Mouse (Mus musculus): ENCODE data around the gene Akt1.
A peak's percentile ranks its signal among the peaks of the same experiment; 100 is the strongest.

The Akt1 gene

DNA sequence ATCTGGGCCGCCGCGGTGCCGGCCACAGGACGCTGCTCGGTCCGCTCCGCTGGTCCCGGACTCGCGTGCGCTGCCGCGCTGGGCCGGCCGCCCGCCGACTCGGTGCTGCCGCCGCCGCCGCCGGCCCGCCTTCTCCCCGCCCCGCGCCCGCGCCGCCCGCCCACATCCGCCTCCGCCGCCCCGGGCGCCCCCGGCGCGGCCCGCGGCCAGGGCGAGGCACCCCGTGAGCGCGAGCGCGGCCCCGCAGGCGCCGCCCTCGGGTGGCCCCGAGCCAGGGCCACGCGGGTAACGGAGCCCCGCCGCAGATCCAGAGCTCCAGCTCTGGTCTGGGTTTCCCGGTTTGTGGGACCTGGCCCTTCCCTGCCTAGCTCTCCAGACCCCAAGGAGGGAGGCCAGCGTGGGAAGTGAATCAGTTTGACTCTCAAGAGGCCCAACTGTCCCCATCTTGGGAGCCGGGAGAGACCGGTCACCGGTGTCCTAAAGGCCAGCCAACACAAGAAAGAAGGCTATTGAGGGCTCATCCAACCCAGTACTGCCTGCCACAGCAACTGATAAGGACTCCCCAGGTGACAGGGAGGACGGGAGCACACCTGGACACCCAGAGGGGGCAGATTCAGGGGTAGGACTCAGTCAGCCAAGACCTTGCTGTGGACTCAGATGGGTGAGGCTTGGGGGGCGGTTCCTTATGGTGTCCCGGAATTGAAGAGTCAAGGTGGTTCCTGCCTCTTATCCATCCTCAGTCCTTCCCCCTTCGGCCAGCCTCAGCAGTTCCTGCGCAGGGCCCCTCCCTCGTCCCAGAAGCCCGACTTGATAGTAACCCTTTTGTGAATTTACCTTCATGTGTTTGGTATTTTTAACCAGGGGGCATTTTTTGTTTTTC lies at the start of gene Akt1:
Gene Akt1 (minus strand): TSS at position 753 of the 880 bp plus-strand sequence.
- DNase-seq = peak; percentile 76

DNA sequence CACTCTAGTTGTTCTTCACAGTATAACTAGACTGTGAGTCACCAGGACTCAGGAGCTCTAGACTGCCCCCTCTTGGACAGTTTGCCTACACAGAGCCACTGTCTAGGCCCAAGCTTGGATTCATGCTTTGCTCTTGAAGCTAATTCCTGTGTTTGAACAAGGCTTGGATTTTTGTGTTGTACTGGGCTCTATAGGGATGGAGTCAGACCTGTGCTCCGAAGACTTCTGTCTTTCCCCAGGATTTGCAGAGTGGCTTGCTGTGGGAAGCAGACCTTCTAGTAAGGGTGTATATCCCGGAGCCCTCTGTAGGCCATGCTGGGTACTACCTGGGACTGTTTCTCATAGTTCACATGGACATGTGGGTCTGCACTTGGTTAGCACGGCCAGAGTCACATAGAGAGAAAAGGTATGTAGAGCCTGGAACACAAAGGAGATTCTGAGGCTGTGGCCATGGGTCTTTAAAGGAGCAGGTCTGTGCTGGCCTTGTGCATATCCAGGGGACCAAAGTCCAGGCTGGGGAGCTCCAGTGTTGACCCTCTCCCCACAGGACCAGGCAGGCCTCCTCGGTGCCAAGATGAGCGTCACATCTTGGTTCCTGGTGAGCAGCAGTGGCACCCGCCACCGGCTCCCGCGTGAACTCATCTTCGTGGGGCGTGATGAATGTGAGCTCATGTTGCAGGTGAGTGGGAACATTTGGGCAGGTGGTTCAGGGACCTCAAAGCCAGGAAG lies 49.6 kb upstream of the Akt1 start:
- DNase-seq = peak; percentile 59

DNA sequence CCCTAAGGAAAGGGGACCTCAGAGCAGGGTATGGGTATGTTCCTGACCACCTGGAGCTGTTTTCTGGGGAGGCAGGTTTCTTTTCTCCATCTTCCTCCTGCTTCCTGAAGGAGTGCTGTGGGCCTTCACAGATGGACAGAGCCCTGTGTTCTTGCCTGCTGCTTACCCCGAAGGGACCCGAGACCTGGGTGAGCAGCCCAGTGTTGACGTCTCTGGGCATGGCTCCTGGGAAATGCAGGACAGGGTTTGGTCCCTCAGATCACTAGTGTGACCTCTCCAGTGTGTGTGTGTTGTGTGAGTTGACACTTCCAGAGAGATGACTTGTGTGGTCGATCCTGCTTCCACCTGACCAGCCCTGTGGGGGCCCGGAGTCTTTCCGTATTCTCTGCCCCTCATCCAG lies 48.8 kb upstream of the Akt1 start:
- no peak for DNase-seq

DNA sequence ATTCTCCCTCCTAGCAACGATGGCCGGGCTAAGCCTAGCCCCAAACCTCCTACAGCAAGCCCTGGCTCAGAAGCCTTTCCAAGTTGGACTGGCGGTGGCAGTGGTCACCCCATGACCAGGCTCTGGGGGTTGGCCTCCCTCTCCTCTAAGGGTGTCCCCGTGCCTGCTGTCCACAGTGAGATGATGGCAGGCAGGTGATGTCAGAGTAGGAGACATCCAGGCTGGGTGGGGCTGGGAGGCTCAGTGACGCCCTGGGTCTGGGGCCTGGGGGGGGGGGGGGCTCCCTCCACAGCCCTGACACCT lies 48.3 kb upstream of the Akt1 start:
- DNase-seq = no peak

DNA sequence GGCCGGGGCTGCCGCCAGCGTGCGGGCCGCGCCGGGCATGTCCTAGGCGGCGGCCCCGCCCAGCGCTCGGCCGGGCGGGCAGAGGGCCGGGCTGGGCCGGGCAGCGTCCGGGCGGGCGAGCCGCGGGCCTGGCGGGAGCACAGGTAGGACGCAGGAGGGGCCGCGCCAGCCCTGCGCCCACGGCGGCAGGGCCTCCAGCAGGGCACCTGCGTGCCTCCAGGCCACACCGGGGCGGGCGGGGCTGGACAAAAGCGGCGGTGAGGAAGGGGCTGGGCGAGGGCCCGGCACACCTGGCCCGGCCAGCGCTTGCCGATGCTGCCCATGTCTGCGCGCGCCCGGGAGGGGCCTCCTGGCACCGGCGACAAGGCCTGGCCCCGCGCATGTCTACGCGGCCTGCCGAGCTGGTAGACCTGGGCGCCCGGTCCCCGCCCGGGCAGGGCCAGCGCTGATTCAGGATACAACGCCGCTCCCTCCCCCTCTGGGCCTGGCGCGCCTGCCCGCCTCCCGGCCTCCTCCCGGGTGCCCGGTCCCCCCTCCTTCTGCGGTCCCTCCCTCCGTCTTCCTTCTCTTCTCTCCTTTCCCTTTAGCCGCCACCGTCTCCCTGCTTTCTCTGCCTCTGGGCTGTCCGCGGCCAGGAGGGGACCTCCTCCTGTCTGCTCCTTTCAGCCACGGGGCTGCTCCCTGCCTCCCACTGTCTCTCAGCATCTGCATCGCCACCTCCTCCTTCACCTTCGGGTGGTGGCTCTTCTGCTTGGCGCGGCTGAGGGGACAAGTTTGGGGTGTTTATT lies 47.8 kb upstream of the Akt1 start:
- no peak for DNase-seq

DNA sequence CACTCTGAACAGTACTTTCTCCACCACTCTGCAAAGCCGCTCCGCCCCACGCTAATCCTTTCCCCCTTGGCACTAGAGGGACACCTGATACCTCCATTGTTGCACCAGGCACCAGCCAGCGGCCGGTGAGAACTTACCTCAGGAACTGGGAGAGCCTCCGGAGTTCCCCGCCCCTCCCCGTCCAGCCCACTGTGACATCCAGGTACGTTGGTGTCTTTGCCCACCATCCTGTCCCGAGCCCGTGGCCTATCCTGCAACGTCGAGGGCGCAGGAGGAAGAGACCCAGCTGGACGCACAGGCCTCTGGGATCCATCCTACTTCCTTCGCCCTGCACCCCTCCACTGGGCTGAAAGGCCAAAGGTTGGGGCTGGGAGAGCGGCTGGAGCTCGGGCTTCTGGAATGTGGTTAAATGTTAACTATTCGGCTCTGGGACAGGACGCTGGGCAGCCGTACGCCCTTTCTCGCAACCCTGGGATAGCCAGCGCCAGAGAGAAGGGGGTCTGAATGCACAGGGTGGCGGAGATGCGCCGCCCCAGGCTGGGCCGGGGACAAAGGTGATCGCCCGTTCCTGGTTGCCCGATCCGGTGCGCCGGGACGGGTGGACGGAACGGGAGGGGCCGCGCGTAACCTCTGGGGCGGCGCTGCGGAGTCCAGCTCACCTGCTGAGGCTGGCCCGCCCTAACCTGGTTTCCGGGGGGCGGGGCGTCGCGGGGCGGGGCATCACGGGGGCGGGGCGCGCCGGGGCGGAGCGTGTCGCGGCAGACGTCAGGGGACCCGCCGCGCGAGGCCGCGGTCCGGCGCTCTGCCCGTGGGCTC lies 46.9 kb upstream of the Akt1 start:
- peak; percentile 75 for DNase-seq

DNA sequence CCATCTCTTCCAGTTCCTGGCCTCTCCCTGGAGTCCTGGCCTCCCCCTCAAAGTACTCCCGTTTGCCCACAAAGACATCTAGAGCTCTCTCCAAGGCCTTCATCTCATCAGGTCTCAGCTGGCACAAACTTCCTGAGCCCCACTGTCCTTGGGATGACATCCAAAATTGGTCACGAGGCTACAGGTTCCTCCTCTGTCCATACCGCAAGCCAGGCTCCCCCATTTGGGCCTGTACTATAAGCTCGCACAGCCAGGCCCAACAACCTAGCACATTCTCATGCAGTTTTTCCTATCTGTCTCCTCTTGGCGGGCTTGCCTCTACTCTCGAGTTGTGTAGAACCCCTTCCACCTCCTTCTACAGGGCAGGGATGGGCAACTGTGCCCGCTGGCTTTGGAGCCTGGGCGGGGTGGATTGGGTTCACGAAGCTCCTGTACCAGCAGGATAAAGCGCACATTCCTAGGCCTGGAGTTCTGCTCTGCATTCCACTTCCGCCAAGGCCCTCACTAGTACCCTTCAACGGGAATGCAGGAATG lies 46.3 kb upstream of the Akt1 start:
- no peak for DNase-seq

DNA sequence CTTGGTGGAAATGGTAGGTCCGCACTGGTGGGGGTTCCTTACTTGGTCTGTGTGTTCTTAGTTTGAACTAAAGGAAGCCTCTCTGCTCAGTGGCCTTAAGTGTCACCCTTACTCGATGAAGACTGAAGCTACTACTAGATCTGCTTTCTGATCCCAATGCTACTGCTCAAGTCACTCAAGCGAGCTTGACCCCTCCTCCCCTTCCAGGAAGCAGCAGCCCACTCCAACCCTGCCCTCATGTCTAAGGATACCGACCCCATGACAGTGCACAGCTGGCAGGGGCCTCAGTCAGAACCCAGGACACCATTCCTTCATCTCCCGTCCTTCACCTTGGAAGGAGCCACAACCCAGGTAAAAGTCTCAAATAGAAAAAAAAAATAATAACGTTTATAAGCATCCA lies 45.5 kb upstream of the Akt1 start, which contains the start of gene Cep170b:
Gene Cep170b (plus strand): TSS at position 240 of the 400 bp plus-strand sequence.
- no peak for DNase-seq

DNA sequence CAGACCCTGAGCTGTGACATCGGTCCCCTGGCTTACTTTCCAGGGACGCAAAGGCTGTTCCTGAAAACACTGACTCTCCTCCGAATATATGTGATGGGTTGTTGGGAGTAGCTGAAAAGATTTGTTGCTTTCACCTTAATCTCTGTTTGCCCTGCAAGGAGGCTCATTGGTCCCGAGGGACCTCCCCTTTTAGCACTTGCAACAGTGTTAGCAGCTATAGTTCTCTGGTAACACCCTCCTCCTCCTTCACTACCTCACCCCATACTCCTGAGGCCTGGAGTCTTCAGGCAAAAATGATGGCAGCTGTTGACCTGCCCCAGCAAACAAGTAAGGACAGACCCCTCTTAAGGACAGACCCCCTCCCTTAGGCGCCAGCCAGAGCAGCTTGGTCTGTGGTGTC lies 44.3 kb upstream of the Akt1 start:
- DNase-seq = no peak

DNA sequence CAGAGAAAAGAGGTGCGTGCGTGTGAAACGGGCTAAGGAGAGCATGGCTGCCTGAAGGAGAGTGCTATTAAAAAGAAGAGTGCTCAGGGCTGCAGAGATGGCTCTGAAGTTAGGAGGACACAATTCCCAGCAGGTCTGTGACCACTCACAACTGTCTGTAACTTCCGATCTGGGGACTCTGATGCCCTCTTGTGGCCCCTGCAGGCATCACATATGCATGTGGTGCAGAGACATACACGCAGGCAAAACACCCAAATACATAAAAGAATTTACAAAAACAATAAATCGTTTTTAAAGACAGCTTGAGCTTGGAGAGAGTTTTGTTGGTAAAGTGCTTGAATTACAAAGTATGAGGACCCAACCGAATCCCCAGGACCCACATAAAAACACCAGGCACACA lies 42.5 kb upstream of the Akt1 start:
- DNase-seq = peak; percentile 55

DNA sequence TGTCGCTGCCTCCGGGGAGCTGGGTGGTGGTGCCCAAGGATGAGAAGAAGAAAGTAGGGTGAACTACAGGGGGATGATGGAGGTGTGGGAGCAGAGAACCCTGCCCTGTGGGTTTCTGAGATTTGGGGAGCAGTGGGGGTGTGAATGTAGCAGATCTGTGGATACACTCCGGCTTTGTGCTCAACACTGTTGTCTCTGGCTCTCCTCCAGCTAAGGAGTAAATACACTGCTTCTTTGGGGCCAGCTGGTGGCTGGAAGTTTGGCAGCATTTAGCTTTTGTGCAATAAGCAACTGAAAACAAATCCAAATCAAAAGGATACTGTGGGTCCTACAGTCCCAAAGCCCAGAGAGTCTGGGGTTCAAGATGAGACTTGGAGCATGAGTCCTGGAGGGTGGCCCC lies 39.3 kb upstream of the Akt1 start:
- DNase-seq = no peak

DNA sequence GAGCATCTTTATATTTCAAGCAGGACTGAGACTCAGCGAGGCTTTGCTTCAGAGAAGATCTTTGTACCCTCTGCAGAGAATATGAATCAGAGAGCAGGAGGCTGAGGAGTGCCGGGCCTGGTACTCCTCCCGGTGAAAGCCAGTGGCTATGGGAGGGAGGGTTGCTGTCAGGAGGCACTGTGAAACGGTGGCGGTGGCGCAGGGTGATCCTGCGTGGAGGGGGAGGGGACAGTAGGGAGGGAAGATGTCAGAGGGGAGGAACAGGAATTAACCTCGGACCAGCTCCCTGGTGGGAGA lies 32.8 kb upstream of the Akt1 start:
- DNase-seq = no peak

DNA sequence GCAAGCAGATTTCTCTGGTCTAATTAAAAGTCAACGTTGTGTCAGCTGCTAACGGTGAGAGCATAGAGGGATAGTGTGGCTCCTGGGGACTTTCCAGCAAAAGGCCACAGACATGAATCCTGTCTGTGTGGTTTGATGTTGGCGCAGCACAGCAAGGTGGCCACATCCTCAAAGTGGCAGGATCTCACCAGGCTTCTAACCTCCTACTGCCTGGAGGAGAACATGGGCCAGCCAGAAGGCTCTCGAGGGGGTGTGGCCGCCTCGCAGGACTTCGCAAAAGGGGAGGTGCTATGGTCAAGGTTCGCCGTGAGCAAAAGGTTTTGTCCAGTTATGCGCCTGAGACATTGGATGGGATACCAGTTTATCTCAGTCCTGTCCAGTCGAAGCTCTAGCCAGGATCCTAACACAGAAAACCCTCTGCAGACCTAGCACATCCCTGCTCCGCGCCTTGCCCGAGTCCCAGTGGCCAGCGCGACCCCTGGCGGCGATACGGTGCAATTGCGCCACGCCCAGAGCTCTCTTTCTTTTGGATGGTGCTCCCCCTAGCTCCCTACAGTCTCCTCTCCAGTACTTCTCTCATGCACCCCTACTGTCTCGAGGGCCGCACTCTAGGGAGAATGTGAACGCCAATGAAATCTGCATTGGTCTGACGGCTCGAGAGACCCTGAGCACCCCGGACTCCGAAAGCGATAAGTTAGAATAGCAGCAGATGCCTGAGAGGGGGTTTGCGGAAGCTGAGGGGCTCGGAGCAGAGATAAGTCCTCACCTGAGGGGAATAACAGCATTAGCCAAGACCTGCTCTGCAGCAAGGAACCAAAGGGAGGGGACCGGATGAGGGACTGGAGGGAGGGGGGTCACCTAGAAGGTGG lies 32.3 kb upstream of the Akt1 start:
- peak; percentile 81 for DNase-seq

DNA sequence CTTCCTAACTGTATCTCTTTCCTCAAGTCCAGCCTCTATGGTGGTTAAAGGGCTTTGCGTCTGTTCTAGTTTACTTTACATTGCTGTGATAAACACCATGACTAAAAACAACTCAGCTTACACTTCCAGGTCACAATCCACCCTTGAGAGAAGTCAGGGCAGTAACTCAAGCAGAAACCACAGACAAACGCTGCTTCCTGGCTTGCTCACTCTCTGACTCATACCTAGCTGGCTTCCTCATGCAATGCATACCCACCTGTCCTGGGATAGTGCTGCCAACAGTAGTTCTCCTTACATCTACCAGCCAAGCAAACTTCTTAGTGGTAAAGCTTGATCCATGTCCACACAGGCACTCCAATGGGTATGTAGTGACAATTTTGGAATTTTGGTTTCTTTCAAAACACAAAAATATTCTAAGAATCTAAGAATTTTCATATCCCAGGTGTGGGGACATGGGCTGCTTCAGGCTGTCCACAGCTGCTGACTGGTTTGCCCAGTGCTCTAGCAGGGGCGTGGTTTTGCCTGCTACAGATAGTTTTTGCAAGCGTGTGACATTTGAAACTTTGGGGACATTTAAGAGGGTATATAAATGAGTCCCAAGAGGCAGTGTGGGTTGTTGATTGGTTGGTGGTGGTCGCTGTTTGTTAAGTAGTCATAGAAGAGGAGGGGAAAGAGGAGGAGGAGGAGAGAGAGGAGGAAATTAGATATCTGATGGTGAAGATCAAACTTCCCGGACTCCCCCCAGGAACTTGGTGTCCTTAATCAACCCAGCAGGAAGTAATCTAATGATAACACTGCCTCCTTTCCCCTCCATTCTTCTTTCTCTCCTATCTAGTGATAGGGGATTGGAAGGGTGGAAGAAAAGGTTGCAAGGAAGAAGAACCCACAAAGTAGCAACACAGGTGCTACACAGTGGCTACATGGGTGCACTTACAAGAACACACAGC lies 28.0 kb upstream of the Akt1 start:
- no peak for DNase-seq

DNA sequence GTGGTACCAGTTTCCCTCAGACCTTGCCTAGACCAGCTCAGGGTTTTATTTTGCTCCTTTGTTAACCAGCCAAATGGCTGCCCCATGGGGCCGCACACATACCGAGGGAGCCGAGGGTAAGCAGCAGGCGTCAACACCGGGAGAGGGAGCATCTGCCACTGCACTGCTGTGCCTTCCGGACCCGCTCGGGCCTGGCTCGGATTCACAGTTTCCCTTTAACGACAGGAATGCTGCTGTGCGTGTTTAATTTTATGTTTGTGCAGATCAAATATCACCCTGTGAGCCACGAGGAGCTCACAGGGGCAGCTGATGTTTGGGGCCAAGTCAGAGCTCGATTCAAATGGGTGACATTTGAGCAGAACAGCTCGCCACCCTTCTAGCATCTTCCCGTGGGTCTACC lies 25.8 kb upstream of the Akt1 start:
- DNase-seq = no peak

DNA sequence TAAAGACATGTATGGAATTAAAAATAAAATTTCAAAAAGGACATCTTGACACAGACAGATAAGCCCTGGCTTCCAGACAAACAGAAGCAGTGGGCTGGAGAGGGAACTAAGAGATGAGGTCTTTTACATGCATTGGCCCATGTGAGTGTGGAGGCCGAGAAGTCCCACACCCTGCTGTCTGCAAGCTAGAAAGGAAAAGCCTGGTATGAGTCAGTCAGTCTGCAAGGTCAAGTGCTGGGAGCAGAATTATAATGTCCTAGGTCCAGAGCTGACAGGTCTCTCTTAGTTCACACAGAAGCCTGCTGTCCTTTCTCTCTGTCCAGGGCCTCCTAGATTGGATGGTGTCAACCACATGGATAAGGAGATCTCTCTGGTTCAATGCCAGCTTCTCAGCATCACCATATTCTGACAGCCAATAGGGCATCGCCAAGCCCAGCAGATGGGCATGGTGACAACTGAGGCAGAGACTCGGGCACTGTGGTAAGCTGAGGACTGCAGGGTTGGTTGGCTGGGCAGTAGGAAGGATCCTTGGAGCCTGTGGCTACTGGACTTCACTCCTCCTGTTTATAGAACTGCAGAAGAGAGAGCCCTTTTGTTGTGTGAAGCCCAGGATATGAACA lies 22.2 kb upstream of the Akt1 start:
- no peak for DNase-seq

DNA sequence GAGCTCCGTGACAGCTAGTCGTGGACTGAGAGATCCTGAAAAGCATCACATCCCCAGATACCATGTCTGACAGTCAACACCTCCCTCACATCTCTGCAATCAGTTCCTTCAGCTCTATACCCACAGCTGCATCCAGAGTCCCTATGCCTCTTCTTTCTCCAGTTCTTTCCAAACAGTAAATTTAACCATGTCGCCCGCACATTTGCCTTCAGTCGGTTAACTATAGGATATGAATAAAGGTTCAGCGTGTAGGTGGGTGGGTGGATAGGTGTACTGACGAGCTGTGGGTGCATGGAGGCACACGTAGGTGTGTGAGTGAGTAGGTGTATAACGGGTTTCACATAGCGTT lies 19.4 kb upstream of the Akt1 start:
- no peak for DNase-seq

DNA sequence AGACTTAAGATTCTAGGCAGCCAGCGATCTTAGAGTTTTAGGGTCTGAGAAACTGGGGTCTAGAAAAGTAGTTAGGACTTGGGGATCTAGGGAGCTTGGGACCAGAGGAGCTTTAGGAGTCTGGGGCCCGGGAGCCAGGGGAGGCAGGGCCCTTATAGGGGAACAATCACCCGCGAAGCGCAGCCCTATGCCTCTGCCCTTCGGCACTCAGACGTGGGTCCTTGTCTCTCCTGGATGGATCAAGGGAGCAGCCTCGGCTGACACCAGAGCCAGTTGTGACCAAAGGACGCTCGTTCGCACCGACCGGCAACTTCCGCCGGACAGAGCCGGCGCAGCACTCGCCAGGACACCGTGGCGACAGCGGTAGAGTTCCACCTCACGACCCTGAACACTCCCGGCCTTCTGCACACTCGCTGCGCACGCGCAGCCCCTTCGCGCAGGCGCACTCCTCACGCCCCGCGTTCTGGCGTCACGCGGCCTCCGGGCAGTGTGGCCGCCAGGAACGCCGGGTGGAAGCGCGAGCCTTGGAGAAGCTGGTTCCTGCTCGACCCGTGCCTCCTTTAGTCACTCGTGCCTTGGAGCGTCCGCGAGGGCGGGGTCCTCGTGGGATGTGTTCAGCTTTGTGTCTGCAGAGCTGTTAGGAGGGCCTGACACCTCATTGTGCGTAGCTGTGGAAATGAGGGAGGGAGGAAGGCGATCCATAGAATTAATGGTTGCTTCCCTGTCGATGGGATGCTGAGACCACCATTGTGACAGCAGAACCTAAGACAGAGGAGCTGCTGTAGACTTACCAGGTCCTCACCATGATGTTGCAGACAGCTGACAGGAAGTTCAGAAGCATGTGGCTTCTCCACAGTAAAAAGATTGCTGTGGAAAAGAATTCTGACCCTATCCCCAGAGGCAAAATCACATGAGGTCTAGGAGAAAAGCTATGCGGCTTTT lies 18.8 kb upstream of the Akt1 start:
- peak; percentile 91 for DNase-seq

DNA sequence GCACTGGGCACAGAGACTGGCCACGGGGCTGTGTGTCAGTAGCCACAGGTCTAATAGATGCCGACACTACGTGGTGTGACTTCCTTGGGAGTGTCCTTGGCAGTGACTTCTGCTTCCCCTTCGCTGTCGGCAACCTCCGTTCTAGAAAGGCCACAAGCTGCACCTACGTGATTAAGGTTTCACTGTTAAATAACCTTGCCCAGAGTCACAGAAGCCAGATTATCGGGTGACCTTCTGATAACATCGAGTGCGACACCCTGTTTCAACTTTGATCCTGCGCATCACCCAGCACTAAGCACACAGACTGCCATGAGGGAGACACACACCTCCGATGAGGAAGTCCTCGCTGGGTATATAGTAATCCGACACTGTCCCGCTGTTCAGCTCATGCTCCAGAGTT lies 13.8 kb upstream of the Akt1 start:
- DNase-seq = no peak

Measured in liver (tissue).